Mouse (Mus musculus) mouse trophoblast stem cell (cell line): Measurements from ENCODE around the gene Akap9.
"Not testable (repeated sequence)": the region's sequence is repeated elsewhere in the genome, so short reads cannot be mapped to it uniquely, and the experiment has no call there.

ENCODE experiments used
- in situ Hi-C, 2 experiments: fragments of 300-500 bp; cut with MseI, MboI; formaldehyde crosslinking; loops; 2 replicates in 1 of 2; 3 replicates in 1 of 2; pipeline ENCODE4 v1.15.1; 2025

Gene Akap9

GRCm38 (mm10) chr5:4039351-4039750 lies 111.5 kb downstream of the Akap9 start:
- in situ Hi-C loops = no loop called here

- in situ Hi-C loops = no loop called here
Measured at GRCm38 (mm10) chr5:4040372-4040771, 112.5 kb downstream of the Akap9 start.

GRCm38 (mm10) chr5:4040922-4041321 lies 113.1 kb downstream of the Akap9 start:
- in situ Hi-C loops = no loop called here

- in situ Hi-C loops = no loop called here
Measured at GRCm38 (mm10) chr5:4060313-4060712, 132.5 kb downstream of the Akap9 start.

- in situ Hi-C loops = no loop called here
Measured at GRCm38 (mm10) chr5:4066476-4067115, 138.7 kb downstream of the Akap9 start.

- in situ Hi-C loops = no loop called here
Measured at GRCm38 (mm10) chr5:4067203-4067602, 139.3 kb downstream of the Akap9 start.

GRCm38 (mm10) chr5:4079086-4079485 lies 151.2 kb downstream of the Akap9 start:
- in situ Hi-C loops = no loop called here

GRCm38 (mm10) chr5:4080861-4081260 lies 153.0 kb downstream of the Akap9 start:
- in situ Hi-C loops = no loop called here

- in situ Hi-C loops = no loop called here
Measured at GRCm38 (mm10) chr5:4081513-4081912, 153.7 kb downstream of the Akap9 start.

GRCm38 (mm10) chr5:4084948-4085347 lies 157.1 kb downstream of the Akap9 start:
- in situ Hi-C loops = no loop called here

GRCm38 (mm10) chr5:4086309-4086708 lies 158.5 kb downstream of the Akap9 start:
- in situ Hi-C loops = no loop called here

GRCm38 (mm10) chr5:4088190-4088589 lies 160.3 kb downstream of the Akap9 start:
- in situ Hi-C loops = no loop called here

GRCm38 (mm10) chr5:4094471-4094870 lies 166.6 kb downstream of the Akap9 start:
- in situ Hi-C loops = no loop called here

GRCm38 (mm10) chr5:4101031-4101430 lies 173.2 kb downstream of the Akap9 start:
- in situ Hi-C loops = no loop called here

GRCm38 (mm10) chr5:4101770-4102169 lies 173.9 kb downstream of the Akap9 start:
- in situ Hi-C loops = no loop called here

GRCm38 (mm10) chr5:4103626-4104340 lies 175.9 kb downstream of the Akap9 start:
- in situ Hi-C loops = no loop called here

GRCm38 (mm10) chr5:4104341-4105040 lies 176.6 kb downstream of the Akap9 start, which contains the start of gene Cyp51:
Gene Cyp51 (minus strand): TSS chr5:4104746.
- in situ Hi-C loops = no loop called here

GRCm38 (mm10) chr5:4105651-4106186 lies 177.9 kb downstream of the Akap9 start:
- in situ Hi-C loops = no loop called here

- in situ Hi-C loops = not testable (repeated sequence)
Measured at GRCm38 (mm10) chr5:4107056-4107455, 179.2 kb downstream of the Akap9 start.

- in situ Hi-C loops = no loop called here
Measured at GRCm38 (mm10) chr5:4112570-4113098, 184.8 kb downstream of the Akap9 start.
